Mouse (Mus musculus) heart, postnatal 0 days (tissue): ENCODE measurements at regions not wholly inside any gene's neighbourhood (a gene's known extent, or its start where the extent isn't known, plus 50 kb on each side); places are given as distances from the start of the nearest gene placed in this dataset.
A peak's percentile ranks its signal among the peaks of the same experiment; 100 is the strongest.

Experiments
- ATAC-seq: fragments of 200-750 bp; cut with Nextera tagmentation; 2 replicates; pipeline ENCODE4 v1.8.0; 2017; ENCODE audit warnings: low read depth, moderate number of reproducible peaks, moderate library complexity; ENCODE audit not compliant: insufficient read depth
- DNase-seq: peaks from one replicate; pipeline ENCODE4 v3.0.0-alpha.2; 2016; ENCODE audit warnings: low spot score
- H3K27ac ChIP-seq: fragments of 300-500 bp; sonication (generic); 2 replicates; pipeline ENCODE4 v1.5.1; 2014; ENCODE audit warnings: low read depth, mild to moderate bottlenecking
- H3K27me3 ChIP-seq: fragments of 300-500 bp; sonication (generic); 2 replicates; pipeline ENCODE4 v1.6.1; 2014; ENCODE audit warnings: low read length, mixed read lengths; ENCODE audit not compliant: control insufficient read depth, insufficient read depth
- H3K36me3 ChIP-seq: fragments of 300-500 bp; sonication (generic); replicated peaks from 2 replicates; pipeline ENCODE4 v1.6.1; 2014; ENCODE audit warnings: low read length, mixed read lengths; ENCODE audit not compliant: control insufficient read depth, insufficient read depth
- H3K4me1 ChIP-seq: fragments of 300-500 bp; sonication (generic); 2 replicates; pipeline ENCODE4 v1.6.1; 2014; ENCODE audit warnings: antibody characterized with exemption; ENCODE audit not compliant: control insufficient read depth, insufficient read depth
- H3K4me2 ChIP-seq: fragments of 300-500 bp; sonication (generic); 2 replicates; pipeline ENCODE4 v1.6.1; 2014; ENCODE audit warnings: low read depth, mild to moderate bottlenecking, low read length, moderate library complexity
- H3K4me3 ChIP-seq: fragments of 300-500 bp; sonication (generic); 2 replicates; pipeline ENCODE4 v1.5.1; 2014; ENCODE audit warnings: low read depth, low read length
- H3K9ac ChIP-seq: fragments of 300-500 bp; sonication (generic); replicated peaks from 2 replicates; pipeline ENCODE4 v1.6.1; 2014; ENCODE audit warnings: low read depth, low read length, mixed read lengths
- H3K9me3 ChIP-seq: fragments of 300-500 bp; sonication (generic); replicated peaks from 2 replicates; pipeline ENCODE4 v1.6.1; 2016; ENCODE audit warnings: low read length; ENCODE audit not compliant: control insufficient read depth
- CTCF ChIP-seq: IDR thresholded peaks from 2 replicates; pipeline ENCODE4 v1.5.1; 2016; ENCODE audit warnings: antibody characterized with exemption, control low read depth, low read depth
- EP300 ChIP-seq: IDR thresholded peaks from 2 replicates; pipeline ENCODE4 v1.6.1; 2016; ENCODE audit warnings: antibody characterized with exemption, low read depth
- WGBS: fragments of 180-500 bp; shearing (Covaris S2); extraction: QIAGEN DNeasy Blood & Tissue Kit; methylation state at CpG from one replicate; pipeline ENCODE4 v1.1.7; 2014; 5-methylcytosine and 5-hydroxymethylcytosine counted together

DNA sequence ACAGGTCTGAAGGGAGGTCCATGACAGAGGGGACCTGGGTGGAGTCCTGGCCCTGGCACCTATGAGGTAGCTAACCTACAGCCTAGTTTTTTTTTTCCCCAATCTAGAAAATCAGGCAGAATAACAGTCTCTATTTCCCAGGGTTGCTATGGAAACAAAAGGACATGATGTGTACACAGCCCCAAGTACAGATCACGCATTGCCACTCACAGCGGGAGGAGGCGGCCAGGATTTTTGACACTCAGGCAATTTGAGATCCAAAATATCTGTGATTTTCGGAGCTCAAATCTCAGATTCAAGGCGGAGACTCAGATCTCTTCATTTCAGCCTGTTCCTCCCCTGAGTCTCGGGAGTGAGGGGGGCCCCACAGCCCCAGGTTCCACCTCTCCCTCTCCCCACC lies 318.7 kb downstream of the Matn1 start:
- TF ChIP-seq CTCF: no peak
- TF ChIP-seq EP300: no peak
- H3K27me3 ChIP-seq: 0 out of 2 replicates have a peak, but pooled peaks cover 7% of the 10 kb centered on the region
- no peaks in the 10 kb centered on the region for H3K9me3 ChIP-seq
- H3K9ac ChIP-seq: no peak overlapping the region
- no peak overlapping the region for H3K4me2 ChIP-seq
- no peaks in the 10 kb centered on the region for H3K36me3 ChIP-seq
- no peak overlapping the region for H3K27ac ChIP-seq
- no peaks in the 10 kb centered on the region for H3K4me1 ChIP-seq
- no peak overlapping the region for H3K4me3 ChIP-seq
- DNase-seq: no peak
- WGBS: 64% methylated on average over 6 of the region's 6 CpGs
- ATAC-seq: no peak

DNA sequence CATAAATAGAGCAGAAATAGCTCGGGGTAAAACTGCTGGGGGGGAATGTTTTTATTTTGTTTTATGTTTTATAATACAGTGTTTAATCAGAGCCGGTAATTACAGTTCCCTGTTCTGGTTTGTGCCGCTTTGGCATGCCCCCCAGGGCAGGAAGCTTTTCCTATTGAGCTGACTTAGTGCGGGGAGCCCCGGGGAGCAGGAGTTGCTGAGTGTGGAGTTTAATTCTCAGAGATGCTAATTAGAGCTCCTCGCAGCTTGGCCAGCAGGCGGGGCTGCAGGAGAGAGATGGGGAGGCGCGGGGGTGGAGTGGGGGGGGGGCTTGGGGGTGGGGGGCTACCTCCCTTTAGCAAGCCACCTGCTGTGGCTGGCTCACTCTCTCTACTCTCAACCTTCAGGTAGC lies 322.6 kb downstream of the Matn1 start:
- H3K36me3 ChIP-seq: no peaks in the 10 kb centered on the region
- no peak overlapping the region for H3K27ac ChIP-seq
- H3K9ac ChIP-seq: no peak overlapping the region
- ATAC-seq (no peak), DNase-seq (no peak)
- WGBS: 22% methylated on average over 9 of the region's 9 CpGs
- H3K4me2 ChIP-seq: no peak overlapping the region
- no peaks in the 10 kb centered on the region for H3K4me1 ChIP-seq
- H3K4me3 ChIP-seq: no peak overlapping the region
- TF ChIP-seq CTCF (no peak), EP300 (no peak)
- H3K27me3 ChIP-seq: peaks cover 13% of the 10 kb centered on the region; the same call in 1 of the 2 replicates
- H3K9me3 ChIP-seq: no peaks in the 10 kb centered on the region

DNA sequence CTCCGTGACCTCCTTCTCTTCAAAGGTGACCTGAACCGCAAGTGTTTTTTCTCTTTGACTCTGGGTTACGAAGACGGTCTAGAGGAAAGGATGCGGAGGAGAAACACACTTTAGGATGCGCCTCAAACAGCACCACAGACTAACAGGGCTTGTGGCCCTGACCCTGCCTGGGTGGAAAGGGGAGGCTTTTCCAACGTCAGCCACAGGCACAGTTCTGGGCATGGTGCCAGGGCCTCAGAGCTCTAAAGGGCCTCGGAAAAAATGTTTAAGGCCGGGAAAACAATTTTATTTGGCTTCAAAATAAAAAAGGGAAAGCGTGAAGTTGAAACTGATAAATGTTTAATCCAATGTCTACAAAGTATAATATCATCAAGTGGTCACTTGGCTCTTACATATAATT lies 323.6 kb downstream of the Matn1 start:
- H3K36me3 ChIP-seq: no peaks in the 10 kb centered on the region
- TF ChIP-seq EP300 (no peak), CTCF (no peak)
- H3K4me1 ChIP-seq: no peaks in the 10 kb centered on the region
- H3K9ac ChIP-seq: no peak overlapping the region
- ATAC-seq (0 out of 2 replicates have a peak, but pooled peaks have one; percentile 28), DNase-seq (peak; percentile 55)
- H3K27ac ChIP-seq: no peak overlapping the region
- H3K9me3 ChIP-seq: no peaks in the 10 kb centered on the region
- peaks cover 13% of the 10 kb centered on the region; the same call in 1 of the 2 replicates for H3K27me3 ChIP-seq
- H3K4me2 ChIP-seq: no peak overlapping the region
- no peak overlapping the region for H3K4me3 ChIP-seq
- WGBS: 26% methylated on average over 10 of the region's 10 CpGs

DNA sequence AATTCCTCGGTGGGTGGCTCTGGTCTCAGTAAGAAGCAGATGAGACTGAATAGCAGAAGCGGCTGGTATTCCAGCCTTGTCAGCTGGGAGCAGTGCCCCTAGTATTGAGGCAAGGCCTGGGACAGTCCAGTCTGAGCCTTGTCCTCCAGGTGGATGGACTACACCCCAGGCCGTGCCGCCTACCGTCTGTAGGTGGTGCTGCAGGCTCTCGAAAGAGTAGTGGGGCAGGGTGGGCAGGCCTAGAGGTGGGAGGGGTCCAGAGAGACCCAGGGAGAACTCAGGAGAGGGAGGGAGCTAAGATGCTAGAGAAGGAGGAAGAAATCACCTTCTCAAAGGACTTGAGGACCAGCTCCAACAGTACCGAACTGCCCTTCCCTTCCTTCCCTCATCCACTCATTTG lies 326.0 kb downstream of the Matn1 start:
- WGBS: 16% methylated on average over 7 of the region's 7 CpGs
- no peak for ATAC-seq
- TF ChIP-seq CTCF (peak; percentile 61), EP300 (no peak)

DNA sequence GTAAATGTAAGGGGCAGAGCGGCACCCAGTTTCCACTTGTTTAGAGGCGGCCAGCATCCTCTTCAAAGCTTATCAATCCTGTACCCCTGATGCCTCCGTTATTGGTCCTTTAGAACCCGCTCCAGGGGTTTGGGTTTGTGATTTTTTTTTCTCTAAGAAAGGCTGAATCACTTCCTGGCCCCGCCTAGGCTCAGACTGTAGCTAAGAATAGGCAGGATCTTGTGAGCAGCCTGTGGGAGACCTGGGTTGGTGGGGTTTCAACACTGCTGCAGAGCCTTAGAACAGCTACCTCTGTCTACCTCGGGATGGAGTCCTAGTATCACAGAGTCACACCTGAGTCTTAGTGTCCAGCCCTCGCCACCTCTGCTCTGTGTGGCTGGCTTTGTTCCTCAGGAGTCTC lies 327.9 kb downstream of the Matn1 start:
- H3K27ac ChIP-seq: no peak overlapping the region
- no peak for ATAC-seq
- no peak overlapping the region for H3K9ac ChIP-seq
- H3K4me1 ChIP-seq: no peaks in the 10 kb centered on the region
- H3K4me2 ChIP-seq: no peak overlapping the region
- WGBS: 55% methylated on average over 7 of the region's 7 CpGs
- no peak overlapping the region for H3K4me3 ChIP-seq
- no peak for DNase-seq
- H3K9me3 ChIP-seq: no peaks in the 10 kb centered on the region
- peaks cover 6% of the 10 kb centered on the region; the same call in 1 of the 2 replicates for H3K27me3 ChIP-seq
- H3K36me3 ChIP-seq: no peaks in the 10 kb centered on the region
- no peak for TF ChIP-seq CTCF
- no peak for TF ChIP-seq EP300

More for the DNA sequence above, 326.0 kb downstream of the Matn1 start:
- Histone ChIP-seq H3K4me1 (no peaks in the 10 kb centered on the region), H3K9ac (no peak overlapping the region), H3K4me3 (no peak overlapping the region), H3K9me3 (no peaks in the 10 kb centered on the region), H3K4me2 (no peak overlapping the region), H3K27ac (no peak overlapping the region), H3K36me3 (no peaks in the 10 kb centered on the region), H3K27me3 (peaks cover 13% of the 10 kb centered on the region; the same call in 1 of the 2 replicates)
- no peak for DNase-seq

DNA sequence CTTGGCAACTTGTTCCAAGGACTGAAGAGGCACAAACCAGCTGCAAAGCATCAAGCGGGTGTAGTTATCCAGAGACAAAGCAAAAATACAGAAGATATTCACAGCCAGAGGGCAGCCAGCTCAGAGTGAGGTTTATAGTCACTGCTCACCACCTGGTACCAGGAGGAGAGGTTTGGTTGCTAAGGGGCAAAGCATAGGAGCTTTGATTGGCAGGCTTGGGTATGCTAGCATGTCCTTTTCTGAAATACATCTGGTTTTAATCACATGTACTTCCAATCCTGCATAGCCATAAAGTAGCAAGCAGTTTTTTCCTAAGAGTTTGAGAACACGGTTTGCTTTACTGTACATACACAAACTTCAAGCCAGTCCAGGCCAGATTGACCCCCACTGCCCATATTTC lies 349.4 kb downstream of the Matn1 start:
- H3K4me2 ChIP-seq: no peak overlapping the region
- ATAC-seq (no peak), DNase-seq (no peak)
- H3K4me1 ChIP-seq: no peaks in the 10 kb centered on the region
- H3K9me3 ChIP-seq: no peaks in the 10 kb centered on the region
- no peaks in the 10 kb centered on the region for H3K36me3 ChIP-seq
- H3K27ac ChIP-seq: no peak overlapping the region
- TF ChIP-seq EP300 (no peak), CTCF (no peak)
- H3K27me3 ChIP-seq: no peaks in the 10 kb centered on the region
- 88% methylated on average over 2 of the region's 2 CpGs for WGBS
- H3K4me3 ChIP-seq: no peak overlapping the region
- no peak overlapping the region for H3K9ac ChIP-seq
